Mouse (Mus musculus) testis, adult 2 months (tissue): Measurements from ENCODE around the gene Eml5.

Experiments used
- CTCF ChIP-seq: fragments of 200-500 bp; IDR thresholded peaks from 2 replicates; pipeline ENCODE4 v1.5.1; 2012; ENCODE audit warnings: low read depth, mild to moderate bottlenecking, inconsistent platforms, low read length, moderate library complexity; ENCODE audit not compliant: control insufficient read depth, insufficient read depth, insufficient replicate concordance
- POLR2A ChIP-seq: fragments of 200-500 bp; IDR thresholded peaks from 2 replicates; pipeline ENCODE4 v1.6.1; 2012; ENCODE audit warnings: low read depth, mild to moderate bottlenecking, inconsistent platforms, low read length, moderate library complexity; ENCODE audit not compliant: control insufficient read depth

GRCm38 (mm10) chr12:98932441-98932840 is 31.2 kb upstream of the Eml5 start:
- TF ChIP-seq CTCF (no peak), POLR2A (no peak)
